Mouse (Mus musculus) common myeloid progenitor, adult 5-6 weeks (primary cell): Measurements from ENCODE around the gene Ubfd1. TPM values are rescaled to one million over a fixed set of nuclear protein-coding genes. Genes with fewer than 3 reads are reported as not detected.

ENCODE experiments used
- ATAC-seq: replicated peaks from 2 replicates; pipeline ENCODE4 v1.8.0; 2016; ENCODE audit warnings: low read depth, mild to moderate bottlenecking, moderate TSS enrichment, inconsistent platforms; ENCODE audit not compliant: poor library complexity, severe bottlenecking
- total RNA-seq: library from RNA; stranded (forward); fragments of 200-1000, 187-1606 nt; gene quantifications from 2 replicates; pipeline ENCODE4 v1.2.3, GENCODE M21; 2017

Ubfd1 gene
- total RNA-seq, 1 experiment from 2014 or later, result 38.4 TPM

GRCm38 (mm10) chr7:122079798-122080554, 13.0 kb downstream of the Ubfd1 start:
- ATAC-seq, result no peak

GRCm38 (mm10) chr7:122081071-122081470, 14.1 kb downstream of the Ubfd1 start:
- peak; percentile 50; the same call in 1 of the 2 replicates for ATAC-seq

- ATAC-seq, result no peak
These were observed 20.4 kb downstream of the Ubfd1 start for GRCm38 (mm10) chr7:122087195-122087982.

- peak; percentile 70 for ATAC-seq
These were observed 27.8 kb downstream of the Ubfd1 start for GRCm38 (mm10) chr7:122094564-122095330.

GRCm38 (mm10) chr7:122098009-122098408, 31.0 kb downstream of the Ubfd1 start:
- no peak for ATAC-seq

GRCm38 (mm10) chr7:122099222-122099621, 32.2 kb downstream of the Ubfd1 start:
- ATAC-seq, result peak; percentile 71

- 0 out of 2 replicates have a peak, but pooled peaks have one; percentile 6 for ATAC-seq
These were observed 34.2 kb downstream of the Ubfd1 start for GRCm38 (mm10) chr7:122101014-122101746.

- peak; percentile 96 for ATAC-seq
These were observed 34.8 kb downstream of the Ubfd1 start, which contains the start of gene Ndufab1 for GRCm38 (mm10) chr7:122101747-122102244. Gene Ndufab1, minus strand, starts transcription at chr7:122101886.

- no peak for ATAC-seq
These were observed 41.2 kb downstream of the Ubfd1 start for GRCm38 (mm10) chr7:122108206-122108605.

GRCm38 (mm10) chr7:122123518-122123917, 56.5 kb downstream of the Ubfd1 start:
- ATAC-seq, result no peak

- ATAC-seq, result no peak
These were observed 58.7 kb downstream of the Ubfd1 start for GRCm38 (mm10) chr7:122125636-122126035.

GRCm38 (mm10) chr7:122126946-122127345, 60.0 kb downstream of the Ubfd1 start:
- ATAC-seq, result no peak

Other genes starting within 250 kb of the Ubfd1 start
- gene Scnn1b, start 202.1 kb upstream of the Ubfd1 start, total RNA-seq, result not detected in 2 replicates
- 8.9 and 14.0 TPM in 2 replicates for gene Cog7, start 85.5 kb upstream of the Ubfd1 start, total RNA-seq
- 15.4 and 16.4 TPM in 2 replicates for gene Gga2, start 46.0 kb upstream of the Ubfd1 start, total RNA-seq
- 5.1 and 9.6 TPM in 2 replicates for gene Ears2, start 88 bp downstream of the Ubfd1 start, total RNA-seq
- gene Ndufab1, start 34.7 kb downstream of the Ubfd1 start, total RNA-seq, result 45.1 and 129 TPM in 2 replicates
- gene Palb2, start 65.8 kb downstream of the Ubfd1 start, total RNA-seq, result 21.9 and 33.6 TPM in 2 replicates
- gene Dctn5, start 65.9 kb downstream of the Ubfd1 start, total RNA-seq, result 54.0 and 55.2 TPM in 2 replicates
- gene Plk1, start 92.3 kb downstream of the Ubfd1 start, total RNA-seq, result 39.9 and 67.0 TPM in 2 replicates
- gene Ern2, start 119.0 kb downstream of the Ubfd1 start, total RNA-seq, result not detected in 2 replicates
- gene Chp2, start 152.3 kb downstream of the Ubfd1 start, total RNA-seq, result 0.24 TPM in 1 of 2 replicates, not detected in the other
- gene Prkcb, start 221.6 kb downstream of the Ubfd1 start, total RNA-seq, result 3.7 and 4.8 TPM in 2 replicates